Mouse (Mus musculus) heart, postnatal 0 days (tissue): ENCODE measurements around the gene Gm35549. TPM values are rescaled to one million over a fixed set of nuclear protein-coding genes. Genes with fewer than 3 reads are reported as not detected.

Experiments
- ATAC-seq: fragments of 200-750 bp; cut with Nextera tagmentation; 2 replicates; pipeline ENCODE4 v1.8.0; 2017; ENCODE audit warnings: low read depth, moderate number of reproducible peaks, moderate library complexity; ENCODE audit not compliant: insufficient read depth
- DNase-seq: peaks from one replicate; pipeline ENCODE4 v3.0.0-alpha.2; 2016; ENCODE audit warnings: low spot score
- H3K27ac ChIP-seq: fragments of 300-500 bp; sonication (generic); 2 replicates; pipeline ENCODE4 v1.5.1; 2014; ENCODE audit warnings: low read depth, mild to moderate bottlenecking
- H3K27me3 ChIP-seq: fragments of 300-500 bp; sonication (generic); 2 replicates; pipeline ENCODE4 v1.6.1; 2014; ENCODE audit warnings: low read length, mixed read lengths; ENCODE audit not compliant: control insufficient read depth, insufficient read depth
- H3K36me3 ChIP-seq: fragments of 300-500 bp; sonication (generic); replicated peaks from 2 replicates; pipeline ENCODE4 v1.6.1; 2014; ENCODE audit warnings: low read length, mixed read lengths; ENCODE audit not compliant: control insufficient read depth, insufficient read depth
- H3K4me1 ChIP-seq: fragments of 300-500 bp; sonication (generic); 2 replicates; pipeline ENCODE4 v1.6.1; 2014; ENCODE audit warnings: antibody characterized with exemption; ENCODE audit not compliant: control insufficient read depth, insufficient read depth
- H3K4me2 ChIP-seq: fragments of 300-500 bp; sonication (generic); 2 replicates; pipeline ENCODE4 v1.6.1; 2014; ENCODE audit warnings: low read depth, mild to moderate bottlenecking, low read length, moderate library complexity
- H3K4me3 ChIP-seq: fragments of 300-500 bp; sonication (generic); 2 replicates; pipeline ENCODE4 v1.5.1; 2014; ENCODE audit warnings: low read depth, low read length
- H3K9ac ChIP-seq: fragments of 300-500 bp; sonication (generic); replicated peaks from 2 replicates; pipeline ENCODE4 v1.6.1; 2014; ENCODE audit warnings: low read depth, low read length, mixed read lengths
- H3K9me3 ChIP-seq: fragments of 300-500 bp; sonication (generic); replicated peaks from 2 replicates; pipeline ENCODE4 v1.6.1; 2016; ENCODE audit warnings: low read length; ENCODE audit not compliant: control insufficient read depth
- CTCF ChIP-seq: IDR thresholded peaks from 2 replicates; pipeline ENCODE4 v1.5.1; 2016; ENCODE audit warnings: antibody characterized with exemption, control low read depth, low read depth
- EP300 ChIP-seq: IDR thresholded peaks from 2 replicates; pipeline ENCODE4 v1.6.1; 2016; ENCODE audit warnings: antibody characterized with exemption, low read depth
- WGBS: fragments of 180-500 bp; shearing (Covaris S2); extraction: QIAGEN DNeasy Blood & Tissue Kit; methylation state at CpG from one replicate; pipeline ENCODE4 v1.1.7; 2014; 5-methylcytosine and 5-hydroxymethylcytosine counted together
- polyA plus RNA-seq: library from polyadenylated mRNA; unstranded; fragments of >200 nt; fragmentation: Nextera tagmentation; extraction: Ambion mirVana; gene quantifications from 2 replicates; pipeline ENCODE4 v1.2.1, GENCODE M21; 2015
- total RNA-seq: library from RNA; depleted of rRNA; stranded (reverse); fragments of >200 nt; gene quantifications from 2 replicates; pipeline ENCODE4 v1.2.3, GENCODE M21; 2014; ENCODE audit warnings: low replicate concordance; rRNA removed

Gene Gm35549
- not detected in 2 replicates for total RNA-seq
- polyA plus RNA-seq: 0.20 TPM in 1 of 2 replicates, not detected in the other

DNA sequence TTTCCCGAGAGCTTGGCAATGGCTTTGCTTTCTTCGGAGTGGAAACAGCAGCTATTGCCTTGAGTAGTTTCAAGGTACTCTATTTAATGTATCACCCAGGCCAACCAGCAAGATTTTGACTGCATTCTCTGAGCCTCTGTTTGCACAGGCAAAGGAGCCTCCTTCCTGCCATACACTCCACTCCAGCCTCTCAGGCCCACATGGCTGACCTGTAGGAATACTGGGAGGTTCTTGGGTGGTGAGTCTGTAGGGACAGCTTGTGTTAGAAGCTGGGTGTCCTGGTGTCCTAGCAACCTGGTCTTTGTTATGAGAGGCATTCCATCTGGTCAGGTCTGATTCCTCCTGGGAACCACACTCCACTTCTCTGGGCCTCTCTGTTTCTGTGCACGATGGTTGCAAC is at the start of gene Gm35549:
Gm35549 (minus strand) TSS at position 276 of the 400 bp plus-strand sequence.
- DNase-seq (no peak), ATAC-seq (no peak)
- TF ChIP-seq EP300 (no peak), CTCF (no peak)
- no peak within 1 kb of the TSS for H3K27ac ChIP-seq
- H3K27me3 ChIP-seq: no peaks in the 10 kb centered on the region
- H3K4me3 ChIP-seq: no peak within 1 kb of the TSS
- WGBS: 73% methylated on average over 3 of the region's 3 CpGs
- no peak within 1 kb of the TSS for H3K4me2 ChIP-seq
- no peaks in the 10 kb centered on the region; the same call in 1 of the 2 replicates for H3K9me3 ChIP-seq
- H3K4me1 ChIP-seq: 0 out of 2 replicates have a peak, but pooled peaks cover 9% of the 10 kb centered on the region
- no peak within 1 kb of the TSS for H3K9ac ChIP-seq
- H3K36me3 ChIP-seq: no peaks in the 10 kb centered on the region

DNA sequence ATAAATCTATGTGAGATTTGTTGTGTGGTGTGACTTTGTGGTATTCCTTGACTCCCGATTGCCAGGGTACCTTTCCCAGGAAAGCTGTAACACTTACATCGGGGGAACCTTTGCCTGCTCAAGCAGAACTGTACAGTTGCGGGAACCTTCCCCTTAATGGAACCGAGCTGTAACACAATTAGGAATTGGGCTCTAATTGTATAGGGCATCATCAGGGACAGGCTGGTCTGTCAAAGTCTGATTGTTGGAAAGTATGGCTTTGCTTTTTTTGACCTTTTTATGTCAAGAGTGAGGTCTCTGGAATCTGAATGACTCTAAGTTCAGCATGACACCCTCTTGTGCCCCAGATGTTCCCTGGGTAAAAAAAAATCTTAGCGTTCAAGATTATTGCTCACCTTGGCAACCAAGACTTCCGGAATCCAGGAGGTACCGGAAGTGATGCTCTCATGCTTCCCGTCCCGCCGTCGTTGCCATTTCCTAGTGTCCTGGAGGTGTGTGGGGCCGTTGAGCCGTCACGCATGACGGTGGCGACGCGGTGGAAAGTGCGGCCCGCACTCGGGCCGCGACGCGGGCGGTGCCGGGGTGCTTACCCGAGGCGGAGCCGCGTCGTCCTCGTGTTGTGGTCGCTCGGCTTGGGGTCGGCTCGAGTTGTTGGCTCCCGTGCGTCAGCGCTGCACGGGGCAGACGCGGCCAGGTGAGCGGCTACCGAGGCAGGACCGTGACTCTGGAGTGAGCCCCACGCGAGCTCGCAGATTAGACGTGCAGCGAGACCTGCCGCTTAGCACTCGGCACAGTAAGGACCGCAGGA is 42.7 kb upstream of the Gm35549 start:
- peak; percentile 30 for DNase-seq
- H3K27ac ChIP-seq: no peak overlapping the region
- H3K9me3 ChIP-seq: peaks cover 11% of the 10 kb centered on the region; the same call in 1 of the 2 replicates
- WGBS: 7% methylated on average over 54 of the region's 54 CpGs
- no peak for TF ChIP-seq EP300
- TF ChIP-seq CTCF: no peak
- H3K4me1 ChIP-seq: peaks cover 5% of the 10 kb centered on the region; the same call in 1 of the 2 replicates
- peak overlapping the region; percentile 74 for H3K4me3 ChIP-seq
- peak overlapping the region; percentile 93 for H3K4me2 ChIP-seq
- peak overlapping the region; percentile 73 for H3K9ac ChIP-seq
- 0 out of 2 replicates have a peak, but pooled peaks cover 3% of the 10 kb centered on the region for H3K27me3 ChIP-seq
- no peaks in the 10 kb centered on the region for H3K36me3 ChIP-seq
- peak; percentile 80 for ATAC-seq

DNA sequence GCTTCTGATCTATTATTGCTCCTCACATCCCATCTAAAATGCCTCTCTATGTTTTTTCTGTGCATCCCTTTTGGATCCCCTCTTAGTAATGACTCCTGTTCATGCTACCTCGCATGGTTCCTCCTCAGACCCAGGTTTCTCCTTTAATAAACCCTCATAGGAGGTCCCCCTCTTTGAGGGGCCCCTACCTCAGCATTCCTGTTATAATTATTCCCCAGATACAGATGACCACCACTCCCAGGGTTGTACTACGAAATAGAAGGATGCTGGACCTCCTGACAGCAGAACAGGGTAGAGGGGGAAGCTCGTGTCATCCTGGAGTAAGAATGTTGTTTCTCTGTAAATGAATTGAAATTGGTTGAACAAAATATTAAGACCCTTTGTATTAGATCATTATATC is 41.5 kb upstream of the Gm35549 start, which contains the start of gene Zkscan7:
Zkscan7 (plus strand) TSS at position 301 of the 400 bp plus-strand sequence.
- Histone ChIP-seq H3K4me3 (peak within 1 kb of the TSS; percentile 74), H3K9me3 (peaks cover 12% of the 10 kb centered on the region; the same call in 1 of the 2 replicates), H3K27me3 (0 out of 2 replicates have a peak, but pooled peaks cover 3% of the 10 kb centered on the region), H3K4me2 (peak within 1 kb of the TSS; percentile 93), H3K27ac (no peak within 1 kb of the TSS), H3K36me3 (no peaks in the 10 kb centered on the region), H3K4me1 (peaks cover 5% of the 10 kb centered on the region; the same call in 1 of the 2 replicates), H3K9ac (peak within 1 kb of the TSS; percentile 73; the same call in 1 of the 2 replicates)
- no peak for TF ChIP-seq CTCF
- TF ChIP-seq EP300: no peak
- WGBS: 81% methylated on average over 3 of the region's 3 CpGs
- DNase-seq (no peak), ATAC-seq (no peak)

DNA sequence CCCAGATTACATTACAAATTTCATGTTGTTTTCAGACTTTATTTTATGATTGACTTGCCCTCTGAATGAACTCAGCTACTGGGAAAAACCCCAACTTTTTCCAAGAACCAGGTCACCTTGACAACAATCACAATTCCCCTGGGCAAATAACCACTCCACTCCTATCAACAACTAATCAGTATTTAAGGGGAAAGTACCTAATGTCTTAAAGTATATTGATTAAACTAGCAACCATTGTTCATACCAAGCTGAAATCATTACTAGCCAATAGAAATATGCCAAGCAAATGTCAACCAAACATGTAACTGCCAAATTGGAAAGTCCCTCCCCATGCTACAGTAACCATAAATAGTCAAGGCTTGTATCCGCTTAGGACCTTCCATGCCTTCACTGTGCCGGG is 31.3 kb upstream of the Gm35549 start:
- Histone ChIP-seq H3K4me1 (no peaks in the 10 kb centered on the region), H3K36me3 (no peaks in the 10 kb centered on the region), H3K4me2 (no peak overlapping the region), H3K9me3 (0 out of 2 replicates have a peak, but pooled peaks cover 3% of the 10 kb centered on the region), H3K27ac (no peak overlapping the region), H3K9ac (no peak overlapping the region), H3K27me3 (no peaks in the 10 kb centered on the region), H3K4me3 (no peak overlapping the region)
- TF ChIP-seq CTCF (no peak), EP300 (no peak)
- 87% methylated on average over 2 of the region's 2 CpGs for WGBS
- no peak for ATAC-seq
- DNase-seq: no peak

DNA sequence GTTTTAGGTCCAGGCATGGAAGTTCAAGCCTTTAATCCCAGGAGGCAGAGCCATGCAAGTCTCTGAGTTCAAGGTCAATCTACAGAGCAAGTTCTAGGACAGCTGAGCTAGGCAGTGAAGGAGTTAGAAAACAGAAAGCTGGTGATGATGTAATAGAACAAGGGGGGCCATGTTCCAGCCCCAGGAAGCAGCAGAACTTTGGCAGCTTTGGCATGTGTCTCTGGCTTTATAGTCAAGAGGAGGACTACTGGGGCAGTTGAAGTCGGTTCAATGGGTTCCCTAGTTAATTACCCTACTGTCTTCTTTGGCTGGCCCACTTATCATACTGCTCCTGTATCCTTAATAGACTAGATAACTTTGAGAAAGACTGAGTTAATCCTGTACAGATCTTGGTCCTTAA is 30.8 kb upstream of the Gm35549 start:
- DNase-seq: no peak
- H3K36me3 ChIP-seq: no peaks in the 10 kb centered on the region
- no peak for ATAC-seq
- H3K27ac ChIP-seq: no peak overlapping the region
- H3K9me3 ChIP-seq: 0 out of 2 replicates have a peak, but pooled peaks cover 3% of the 10 kb centered on the region
- no peaks in the 10 kb centered on the region for H3K4me1 ChIP-seq
- H3K27me3 ChIP-seq: no peaks in the 10 kb centered on the region
- H3K9ac ChIP-seq: no peak overlapping the region
- no peak overlapping the region for H3K4me3 ChIP-seq
- 58% methylated on average over 1 of the region's 1 CpGs for WGBS
- no peak overlapping the region for H3K4me2 ChIP-seq
- TF ChIP-seq EP300 (no peak), CTCF (no peak)
